Mouse (Mus musculus) cortical plate, adult 2 months (tissue): ENCODE measurements at regions not wholly inside any gene's neighbourhood (a gene's known extent, or its start where the extent isn't known, plus 50 kb on each side); places are given as distances from the start of the nearest gene placed in this dataset.
A peak's percentile ranks its signal among the peaks of the same experiment; 100 is the strongest.
"Not testable (repeated sequence)": the region's sequence is repeated elsewhere in the genome, so short reads cannot be mapped to it uniquely, and the experiment has no call there.

Source experiments
- H3K27ac ChIP-seq: fragments of 200-500 bp; 2 replicates; pipeline ENCODE4 v1.5.1; 2012; ENCODE audit warnings: low read length, control low read depth, inconsistent platforms; ENCODE audit not compliant: insufficient read depth
- H3K4me1 ChIP-seq: fragments of 200-500 bp; 2 replicates; pipeline ENCODE4 v1.6.1; 2011; ENCODE audit warnings: low read length; ENCODE audit not compliant: control insufficient read depth, insufficient read depth
- H3K4me3 ChIP-seq: fragments of 200-500 bp; 2 replicates; pipeline ENCODE4 v1.5.1; 2011; ENCODE audit warnings: mild to moderate bottlenecking, low read length, control low read depth; ENCODE audit not compliant: insufficient read depth
- CTCF ChIP-seq: fragments of 200-500 bp; IDR thresholded peaks from 2 replicates; pipeline ENCODE4 v1.5.1; 2011; ENCODE audit warnings: mild to moderate bottlenecking, control low read depth, low read length; ENCODE audit not compliant: insufficient read depth; ENCODE audit errors: extremely low read depth
- POLR2A ChIP-seq: fragments of 200-500 bp; IDR thresholded peaks from 2 replicates; pipeline ENCODE4 v1.6.1; 2011; ENCODE audit warnings: mild to moderate bottlenecking, low read length, control low read depth; ENCODE audit not compliant: insufficient read depth; ENCODE audit errors: extremely low read depth

DNA sequence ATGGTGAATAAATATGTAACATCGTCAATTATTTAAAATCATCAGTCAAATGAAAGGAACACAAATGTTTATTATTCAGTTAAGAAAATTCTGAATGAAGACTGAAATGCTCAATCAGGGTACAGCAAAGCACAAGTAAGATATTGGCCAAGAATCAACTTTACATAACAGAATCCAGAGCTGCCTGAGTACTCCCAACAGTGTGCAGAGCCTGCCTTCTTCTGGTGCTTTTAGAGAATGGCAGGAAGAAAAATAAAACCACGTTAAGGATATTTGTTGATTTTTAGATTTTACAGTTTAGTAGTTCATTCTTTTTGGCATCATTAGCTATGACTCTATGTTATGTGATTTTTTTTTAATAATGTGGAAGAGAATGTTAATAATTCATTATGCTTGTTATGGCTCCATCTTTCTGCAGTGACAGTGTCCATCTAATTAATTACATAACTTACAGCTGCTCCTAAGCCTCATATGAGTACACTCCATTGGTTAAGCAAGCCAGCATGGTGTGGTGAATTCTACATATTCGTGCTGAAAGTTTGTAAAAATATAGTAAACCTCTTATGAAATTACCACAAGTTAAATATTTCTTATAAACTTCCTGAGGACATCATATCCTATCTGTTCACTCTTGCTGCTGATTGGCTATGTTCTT, 579.0 kb downstream of the Kcna4 start:
- TF ChIP-seq POLR2A = no peak
- TF ChIP-seq CTCF = peak; percentile 89
- no peaks in the 10 kb centered on the region for H3K4me1 ChIP-seq
- no peak overlapping the region for H3K27ac ChIP-seq
- H3K4me3 ChIP-seq = no peak overlapping the region

DNA sequence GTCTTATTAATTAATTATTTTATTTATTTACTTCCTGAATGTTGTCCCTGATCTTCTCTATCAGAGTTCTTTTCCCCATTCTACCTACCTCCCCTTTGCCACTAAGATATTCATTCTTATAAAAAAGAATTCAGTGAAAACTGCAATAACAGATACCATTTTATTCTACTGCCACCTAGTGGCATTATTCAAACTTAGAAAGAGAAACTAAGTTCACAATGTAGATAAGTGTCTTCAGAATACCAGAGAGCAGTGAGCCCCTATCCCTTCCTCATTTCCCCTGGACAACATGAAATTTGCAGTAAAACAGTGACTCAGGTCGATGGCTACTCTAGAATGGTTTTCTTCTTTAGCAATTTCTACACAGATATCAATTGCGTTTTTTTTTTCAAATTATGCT, 589.2 kb downstream of the Kcna4 start:
- Histone ChIP-seq H3K4me1 (no peaks in the 10 kb centered on the region), H3K27ac (no peak overlapping the region), H3K4me3 (no peak overlapping the region)
- TF ChIP-seq POLR2A (no peak), CTCF (no peak)

DNA sequence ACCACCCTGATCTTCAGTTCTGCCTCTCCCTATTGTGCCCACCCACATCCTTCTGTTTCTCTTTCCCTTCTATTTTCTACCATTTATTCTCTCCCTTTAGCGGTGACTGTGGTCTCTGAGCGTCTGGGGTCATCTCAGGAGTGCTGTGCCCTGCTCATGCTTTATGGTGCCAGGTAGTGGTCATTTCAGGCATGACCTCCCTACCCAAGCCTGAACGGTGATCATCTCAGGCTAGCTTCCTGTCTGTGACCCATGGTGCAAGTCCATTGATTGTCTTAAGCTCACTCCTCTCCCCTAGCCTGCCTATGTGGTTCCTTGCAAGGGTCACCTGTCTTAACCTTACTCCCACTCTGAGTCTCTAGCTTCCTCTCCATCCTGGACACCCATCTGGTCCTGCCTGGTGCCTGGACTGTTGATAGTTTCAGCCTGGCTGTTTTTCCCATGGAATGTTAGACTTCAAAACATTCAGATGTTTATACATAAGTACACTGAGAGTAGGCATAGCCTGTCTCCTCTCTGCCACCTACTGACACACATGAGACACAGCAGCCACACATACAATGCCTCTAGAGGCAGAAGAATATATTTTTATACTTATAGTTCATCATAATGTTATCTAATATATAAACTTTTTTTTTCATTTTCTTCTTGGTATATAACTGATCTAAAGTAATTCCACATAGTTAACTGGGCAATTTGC, 595.8 kb downstream of the Kcna4 start:
- TF ChIP-seq CTCF (peak; percentile 29; the same call in 1 of the 2 replicates), POLR2A (no peak)
- Histone ChIP-seq H3K4me3 (no peak overlapping the region), H3K27ac (no peak overlapping the region), H3K4me1 (no peaks in the 10 kb centered on the region)

DNA sequence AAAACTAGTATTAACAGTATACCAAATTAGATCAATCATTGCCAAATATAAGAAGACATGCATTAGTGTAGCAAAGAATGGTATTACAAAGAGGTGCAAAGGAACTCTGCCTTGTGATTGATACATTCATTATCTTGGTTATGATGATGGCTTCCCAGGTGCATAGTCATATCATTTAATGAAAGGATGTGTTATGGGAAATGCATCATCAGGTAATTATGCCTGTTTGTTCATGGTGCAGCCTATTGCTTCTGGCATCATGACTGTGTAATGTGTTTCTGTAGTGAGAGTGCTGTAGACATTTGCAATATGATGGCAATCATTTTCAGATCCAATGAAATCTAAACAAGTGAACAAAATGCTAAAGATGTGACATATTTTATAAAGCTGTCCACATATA, 597.8 kb downstream of the Kcna4 start:
- Histone ChIP-seq H3K4me3 (no peak overlapping the region), H3K27ac (no peak overlapping the region), H3K4me1 (no peaks in the 10 kb centered on the region)
- TF ChIP-seq POLR2A = no peak
- TF ChIP-seq CTCF = no peak

DNA sequence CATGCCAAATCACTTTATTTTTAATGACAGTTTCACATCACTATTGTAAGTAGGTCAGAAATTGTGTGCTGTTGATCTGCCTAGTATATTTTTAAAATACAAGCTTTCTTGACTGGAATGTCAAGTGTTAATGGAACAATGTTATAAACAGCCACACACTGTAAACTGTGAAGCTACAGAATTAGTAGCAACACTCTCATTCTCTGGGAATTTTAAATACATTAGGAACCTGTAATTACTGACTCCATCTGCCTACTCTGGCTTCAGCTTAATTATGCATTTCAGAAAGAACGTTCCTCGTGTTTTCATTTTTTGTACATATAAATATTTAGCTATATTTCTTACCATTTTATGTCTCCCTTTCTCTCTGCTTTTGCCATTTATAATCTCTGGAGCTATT, 634.7 kb downstream of the Kcna4 start:
- Histone ChIP-seq H3K27ac (no peak overlapping the region), H3K4me3 (no peak overlapping the region), H3K4me1 (no peaks in the 10 kb centered on the region)
- no peak for TF ChIP-seq CTCF
- no peak for TF ChIP-seq POLR2A

DNA sequence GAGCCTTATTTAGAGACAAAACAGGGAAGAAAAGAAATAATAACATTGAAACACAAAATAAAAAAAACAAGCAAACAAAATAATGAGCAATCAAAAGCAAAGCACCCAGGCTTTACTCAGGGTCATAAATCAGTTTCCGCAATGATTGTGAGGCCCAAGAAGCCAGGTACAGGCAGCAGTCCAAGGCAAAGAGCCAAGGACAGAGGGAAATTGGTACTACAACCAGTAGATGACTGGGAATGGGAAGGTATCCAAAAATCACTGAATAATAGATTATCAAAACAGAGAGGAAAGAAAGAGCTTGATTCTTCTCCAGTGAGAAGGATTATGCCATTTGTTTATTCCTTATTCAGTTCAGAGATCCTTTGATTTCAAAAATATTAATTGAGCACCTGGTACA, 636.2 kb downstream of the Kcna4 start:
- TF ChIP-seq POLR2A = no peak
- TF ChIP-seq CTCF = no peak

DNA sequence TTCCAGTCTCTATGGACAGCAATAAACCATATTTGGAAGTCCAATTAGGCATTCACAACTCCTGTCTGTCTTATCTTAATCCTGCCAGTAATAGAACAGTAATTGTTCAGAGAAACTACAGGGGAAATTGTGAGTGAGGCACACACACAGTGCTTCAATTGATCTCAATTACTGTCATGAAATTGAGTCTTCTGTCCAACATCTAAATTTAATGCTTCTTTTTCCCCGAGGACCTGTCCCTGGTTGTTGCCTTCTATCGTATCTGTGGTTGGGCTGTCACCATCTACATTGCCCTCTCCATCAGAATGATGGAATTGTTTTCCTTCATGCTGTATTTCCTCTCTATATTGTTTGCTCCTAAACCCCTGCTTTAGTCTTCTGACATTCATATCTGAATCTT, 644.9 kb downstream of the Kcna4 start:
- TF ChIP-seq POLR2A = no peak
- no peak for TF ChIP-seq CTCF
- Histone ChIP-seq H3K4me3 (no peak overlapping the region), H3K27ac (no peak overlapping the region), H3K4me1 (no peaks in the 10 kb centered on the region)

More for the DNA sequence above, 636.2 kb downstream of the Kcna4 start:
- Histone ChIP-seq H3K4me1 (no peaks in the 10 kb centered on the region), H3K4me3 (no peak overlapping the region), H3K27ac (no peak overlapping the region)

DNA sequence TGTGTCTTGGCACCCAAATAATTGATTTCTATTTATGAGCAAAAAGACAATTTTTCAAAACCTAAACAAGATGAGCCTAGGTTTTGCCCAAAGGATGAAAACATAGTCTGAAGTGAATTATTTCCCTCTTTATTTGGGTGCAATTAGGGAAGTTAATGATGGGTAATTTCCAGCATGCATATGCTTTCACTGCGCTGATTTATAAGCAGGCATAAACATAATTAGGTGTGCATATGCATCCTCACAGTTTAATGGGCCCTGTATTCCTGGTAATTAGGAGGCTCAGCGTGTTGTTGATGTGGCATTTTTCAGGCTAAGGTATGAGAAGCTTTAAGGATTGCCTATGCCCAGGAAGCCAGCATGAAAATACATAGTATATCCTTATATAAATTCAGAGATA, 645.3 kb downstream of the Kcna4 start:
- TF ChIP-seq CTCF = no peak
- no peak for TF ChIP-seq POLR2A
- H3K4me1 ChIP-seq = no peaks in the 10 kb centered on the region
- H3K4me3 ChIP-seq = no peak overlapping the region
- H3K27ac ChIP-seq = no peak overlapping the region

DNA sequence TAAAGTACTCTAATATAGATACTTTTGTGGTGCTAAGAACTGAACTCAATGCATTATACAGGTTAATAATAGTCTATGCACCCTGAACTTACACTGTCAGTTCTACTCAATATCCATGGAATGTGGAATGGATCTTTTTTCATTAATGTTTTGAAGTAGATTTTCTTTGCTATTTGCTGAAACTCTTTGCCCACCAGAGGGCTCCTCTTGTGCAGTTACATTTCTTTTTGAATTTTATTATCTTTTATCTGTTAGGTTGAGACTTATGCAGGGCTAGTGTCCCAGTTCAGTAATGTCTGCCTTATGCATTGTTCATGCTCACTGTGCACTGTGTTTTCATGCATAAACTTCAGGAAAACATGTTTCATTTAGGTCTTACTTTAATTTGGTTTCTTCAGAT, 650.9 kb downstream of the Kcna4 start:
- no peak overlapping the region for H3K27ac ChIP-seq
- TF ChIP-seq POLR2A (no peak), CTCF (no peak)
- no peak overlapping the region for H3K4me3 ChIP-seq
- H3K4me1 ChIP-seq = no peaks in the 10 kb centered on the region

DNA sequence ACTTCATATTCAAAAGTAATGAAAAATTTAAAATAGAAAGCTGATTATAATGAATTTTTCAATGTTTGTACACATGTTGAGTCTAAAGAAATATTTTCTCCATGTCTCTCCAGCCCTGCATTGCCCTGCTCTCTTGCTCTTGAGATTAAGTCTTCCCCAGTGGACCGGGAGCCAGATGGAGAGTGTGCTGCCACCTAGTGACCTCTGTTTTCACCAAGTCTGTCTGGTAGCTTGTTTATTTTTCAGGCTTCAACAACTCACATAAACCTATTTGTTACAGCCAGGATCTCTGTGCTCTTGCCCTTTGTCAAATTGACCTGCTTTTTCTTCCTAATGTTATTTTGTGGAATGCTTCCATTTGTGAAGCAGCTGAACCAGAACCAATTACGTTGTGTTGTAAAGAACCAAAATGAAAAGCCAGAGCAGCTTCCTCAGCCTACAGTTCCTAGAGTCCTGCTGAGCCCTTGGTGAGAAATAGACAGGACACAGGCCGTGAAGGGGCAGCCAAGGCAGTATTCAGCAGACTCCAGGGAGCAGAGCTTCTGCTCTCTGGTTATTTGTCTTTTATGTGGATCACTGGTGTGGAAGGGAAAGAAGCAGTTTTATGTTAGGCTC, 655.5 kb downstream of the Kcna4 start:
- TF ChIP-seq POLR2A (no peak), CTCF (peak; percentile 43; the same call in 1 of the 2 replicates)
- Histone ChIP-seq H3K4me1 (no peaks in the 10 kb centered on the region), H3K27ac (no peak overlapping the region), H3K4me3 (no peak overlapping the region)

DNA sequence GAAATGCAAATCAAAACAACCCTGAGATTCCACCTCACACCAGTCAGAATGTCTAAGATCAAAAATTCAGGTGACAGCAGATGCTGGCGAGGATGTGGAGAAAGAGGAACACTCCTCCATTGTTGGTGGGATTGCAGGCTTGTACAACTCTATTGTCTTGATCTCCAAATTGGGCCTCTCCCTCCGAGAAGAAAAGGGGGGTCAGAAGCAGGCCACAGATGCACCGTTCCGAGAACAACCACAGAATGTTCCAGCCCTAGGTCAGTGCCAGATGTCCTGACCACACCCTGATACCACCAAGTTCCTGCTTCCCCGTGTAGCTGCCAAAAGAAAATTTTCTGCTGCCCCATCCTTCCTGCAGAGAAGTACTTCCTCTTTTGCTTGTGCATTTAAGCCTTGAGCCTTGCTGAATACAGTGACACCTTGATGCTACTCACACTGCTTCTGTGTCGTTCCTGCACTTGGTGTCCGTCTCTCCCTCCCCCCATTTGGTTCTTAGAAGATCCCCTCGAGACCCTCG, 665.2 kb downstream of the Kcna4 start:
- H3K27ac ChIP-seq, H3K4me1 ChIP-seq, H3K4me3 ChIP-seq: not testable (repeated sequence)

DNA sequence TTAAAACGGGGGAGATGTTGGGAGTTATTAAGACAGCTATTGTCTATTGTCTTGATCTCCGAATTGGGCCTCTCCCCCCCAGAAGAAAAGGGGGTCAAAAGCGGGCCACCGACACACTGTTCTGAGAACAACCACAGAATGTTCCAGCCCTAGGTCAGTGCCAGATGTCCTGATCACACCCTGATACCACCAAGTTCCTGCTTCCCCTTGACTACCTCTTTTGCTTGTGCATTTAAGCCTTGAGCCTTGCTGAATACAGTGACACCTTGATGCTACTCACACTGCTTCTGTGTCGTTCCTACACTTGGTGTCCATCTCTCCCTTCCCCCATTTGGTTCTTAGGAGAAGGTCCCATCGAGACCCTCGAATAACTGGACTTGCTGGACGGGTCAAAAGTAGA, 673.5 kb downstream of the Kcna4 start:
- H3K4me3 ChIP-seq, H3K4me1 ChIP-seq, H3K27ac ChIP-seq: not testable (repeated sequence)
